Mouse (Mus musculus) lung, embryonic 14.5 days (tissue): ENCODE measurements around the gene Tmcc2. TPM values are rescaled to one million over a fixed set of nuclear protein-coding genes. Genes with fewer than 3 reads are reported as not detected.

Experiments used
- ATAC-seq: fragments of 200-750 bp; cut with Nextera tagmentation; 2 replicates; pipeline ENCODE4 v1.8.0; 2017; ENCODE audit warnings: mild to moderate bottlenecking, moderate TSS enrichment, moderate library complexity; ENCODE audit not compliant: insufficient read depth
- DNase-seq: peaks from one replicate; pipeline ENCODE4 v3.0.0-alpha.2; 2015
- H3K27ac ChIP-seq: fragments of 300-500 bp; sonication (generic); 2 replicates; pipeline ENCODE4 v1.5.1; 2014; ENCODE audit warnings: low read depth, mild to moderate bottlenecking, moderate library complexity
- H3K27me3 ChIP-seq: fragments of 300-500 bp; sonication (generic); 2 replicates; pipeline ENCODE4 v1.6.1; 2014; ENCODE audit warnings: low read length, control low read depth; ENCODE audit not compliant: insufficient read depth
- H3K36me3 ChIP-seq: fragments of 300-500 bp; sonication (generic); 2 replicates; pipeline ENCODE4 v1.6.1; 2014; ENCODE audit warnings: control low read depth; ENCODE audit not compliant: insufficient read depth
- H3K4me1 ChIP-seq: fragments of 300-500 bp; sonication (generic); 2 replicates; pipeline ENCODE4 v1.6.1; 2014; ENCODE audit warnings: antibody characterized with exemption, control low read depth; ENCODE audit not compliant: insufficient read depth
- H3K4me2 ChIP-seq: fragments of 300-500 bp; sonication (generic); 2 replicates; pipeline ENCODE4 v1.6.1; 2014; ENCODE audit warnings: mild to moderate bottlenecking
- H3K4me3 ChIP-seq: fragments of 300-500 bp; sonication (generic); 2 replicates; pipeline ENCODE4 v1.5.1; 2014; ENCODE audit warnings: low read depth, low read length
- H3K9ac ChIP-seq: fragments of 300-500 bp; sonication (generic); 2 replicates; pipeline ENCODE4 v1.6.1; 2014
- H3K9me3 ChIP-seq: fragments of 300-500 bp; sonication (generic); 2 replicates; pipeline ENCODE4 v1.6.1; 2016; ENCODE audit warnings: low read depth, low read length, control low read depth
- CTCF ChIP-seq: IDR thresholded peaks from 2 replicates; pipeline ENCODE4 v1.5.1; 2016; ENCODE audit warnings: antibody characterized with exemption, low read depth
- WGBS: fragments of 180-500 bp; shearing (Covaris S2); extraction: QIAGEN DNeasy Blood & Tissue Kit; methylation state at CpG from one replicate; pipeline ENCODE4 v1.1.7; 2014; 5-methylcytosine and 5-hydroxymethylcytosine counted together
- polyA plus RNA-seq: library from polyadenylated mRNA; unstranded; fragments of >200 nt; fragmentation: Nextera tagmentation; extraction: Ambion mirVana; gene quantifications from 2 replicates; pipeline ENCODE4 v1.2.1, GENCODE M21; 2014

Tmcc2 gene
- polyA plus RNA-seq, 1 experiment from 2014 or later: 10.3 TPM

GRCm38 (mm10) chr1:132322711-132323542, 68.2 kb downstream of the Tmcc2 start:
- Histone ChIP-seq H3K4me3 (no peak overlapping the region), H3K27me3 (no peaks in the 10 kb centered on the region), H3K9ac (0 out of 2 replicates have a peak overlapping the region, but pooled peaks have one; percentile 15), H3K27ac (peak overlapping the region; percentile 40; the same call in 1 of the 2 replicates), H3K4me1 (peaks cover 27% of the 10 kb centered on the region), H3K9me3 (no peaks in the 10 kb centered on the region), H3K36me3 (peaks cover 19% of the 10 kb centered on the region; the same call in 1 of the 2 replicates), H3K4me2 (peak overlapping the region; percentile 15; the same call in 1 of the 2 replicates)
- DNase-seq: peak; percentile 72
- ATAC-seq: peak; percentile 48; the same call in 1 of the 2 replicates
- no peak for TF ChIP-seq CTCF
- WGBS: 38% methylated on average over 13 of the region's 13 CpGs

GRCm38 (mm10) chr1:132321821-132322580, 69.1 kb downstream of the Tmcc2 start:
- no peak for TF ChIP-seq CTCF
- Histone ChIP-seq H3K27me3 (no peaks in the 10 kb centered on the region), H3K9me3 (no peaks in the 10 kb centered on the region), H3K9ac (no peak overlapping the region), H3K4me2 (no peak overlapping the region), H3K27ac (peak overlapping the region; percentile 40; the same call in 1 of the 2 replicates), H3K36me3 (peaks cover 18% of the 10 kb centered on the region; the same call in 1 of the 2 replicates), H3K4me1 (peaks cover 27% of the 10 kb centered on the region), H3K4me3 (no peak overlapping the region)
- DNase-seq (no peak), ATAC-seq (no peak)
- 67% methylated on average over 7 of the region's 7 CpGs for WGBS

- WGBS: 40% methylated on average over 5 of the region's 5 CpGs
- H3K4me1 ChIP-seq: peaks cover 27% of the 10 kb centered on the region
Observed at GRCm38 (mm10) chr1:132319242-132319641, 71.8 kb downstream of the Tmcc2 start.

GRCm38 (mm10) chr1:132317894-132318863, 72.9 kb downstream of the Tmcc2 start:
- peak overlapping the region; percentile 97 for H3K4me2 ChIP-seq
- no peaks in the 10 kb centered on the region for H3K9me3 ChIP-seq
- peak overlapping the region; percentile 77 for H3K27ac ChIP-seq
- 0 out of 2 replicates have a peak, but pooled peaks cover 6% of the 10 kb centered on the region for H3K36me3 ChIP-seq
- DNase-seq (peak; percentile 69), ATAC-seq (peak; percentile 18; the same call in 1 of the 2 replicates)
- peaks cover 27% of the 10 kb centered on the region for H3K4me1 ChIP-seq
- peaks cover 3% of the 10 kb centered on the region; the same call in 1 of the 2 replicates for H3K27me3 ChIP-seq
- no peak overlapping the region for H3K9ac ChIP-seq
- TF ChIP-seq CTCF: no peak
- peak overlapping the region; percentile 6; the same call in 1 of the 2 replicates for H3K4me3 ChIP-seq
- 29% methylated on average over 8 of the region's 8 CpGs for WGBS

More at GRCm38 (mm10) chr1:132319242-132319641, 71.8 kb downstream of the Tmcc2 start:
- H3K36me3 ChIP-seq: 0 out of 2 replicates have a peak, but pooled peaks cover 6% of the 10 kb centered on the region
- peak overlapping the region; percentile 77 for H3K27ac ChIP-seq
- peaks cover 3% of the 10 kb centered on the region; the same call in 1 of the 2 replicates for H3K27me3 ChIP-seq
- H3K4me3 ChIP-seq: no peak overlapping the region
- ATAC-seq (peak; percentile 42; the same call in 1 of the 2 replicates), DNase-seq (peak; percentile 91)
- no peaks in the 10 kb centered on the region for H3K9me3 ChIP-seq
- H3K4me2 ChIP-seq: peak overlapping the region; percentile 29
- no peak overlapping the region for H3K9ac ChIP-seq
- no peak for TF ChIP-seq CTCF

GRCm38 (mm10) chr1:132317413-132317812, 73.7 kb downstream of the Tmcc2 start:
- Histone ChIP-seq H3K4me3 (peak overlapping the region; percentile 62), H3K36me3 (0 out of 2 replicates have a peak, but pooled peaks cover 6% of the 10 kb centered on the region), H3K9me3 (no peaks in the 10 kb centered on the region), H3K27ac (peak overlapping the region; percentile 77), H3K9ac (no peak overlapping the region), H3K4me1 (peaks cover 22% of the 10 kb centered on the region), H3K27me3 (peaks cover 3% of the 10 kb centered on the region; the same call in 1 of the 2 replicates), H3K4me2 (peak overlapping the region; percentile 97)
- 48% methylated on average over 4 of the region's 4 CpGs for WGBS
- DNase-seq: peak; percentile 67
- no peak for TF ChIP-seq CTCF
- no peak for ATAC-seq

- Histone ChIP-seq H3K9ac (peak overlapping the region; percentile 53), H3K4me3 (peak overlapping the region; percentile 62), H3K36me3 (0 out of 2 replicates have a peak, but pooled peaks cover 6% of the 10 kb centered on the region), H3K4me2 (peak overlapping the region; percentile 97), H3K27me3 (peaks cover 3% of the 10 kb centered on the region; the same call in 1 of the 2 replicates), H3K9me3 (no peaks in the 10 kb centered on the region), H3K4me1 (peaks cover 22% of the 10 kb centered on the region), H3K27ac (no peak overlapping the region)
- no peak for TF ChIP-seq CTCF
- ATAC-seq (no peak), DNase-seq (no peak)
- WGBS: 26% methylated on average over 7 of the region's 7 CpGs
Observed at GRCm38 (mm10) chr1:132316625-132316994, 74.5 kb downstream of the Tmcc2 start.
